Mouse (Mus musculus) stomach, postnatal 0 days (tissue): Measurements from ENCODE around the gene Ndufaf2.

Experiments used
- CTCF ChIP-seq: IDR thresholded peaks from 2 replicates; pipeline ENCODE4 v1.5.1; 2016; ENCODE audit warnings: antibody characterized with exemption, low read depth, mild to moderate bottlenecking, moderate library complexity
- EP300 ChIP-seq: optimal IDR thresholded peaks from 2 replicates; pipeline ENCODE3; 2016; ENCODE audit warnings: antibody characterized with exemption

DNA sequence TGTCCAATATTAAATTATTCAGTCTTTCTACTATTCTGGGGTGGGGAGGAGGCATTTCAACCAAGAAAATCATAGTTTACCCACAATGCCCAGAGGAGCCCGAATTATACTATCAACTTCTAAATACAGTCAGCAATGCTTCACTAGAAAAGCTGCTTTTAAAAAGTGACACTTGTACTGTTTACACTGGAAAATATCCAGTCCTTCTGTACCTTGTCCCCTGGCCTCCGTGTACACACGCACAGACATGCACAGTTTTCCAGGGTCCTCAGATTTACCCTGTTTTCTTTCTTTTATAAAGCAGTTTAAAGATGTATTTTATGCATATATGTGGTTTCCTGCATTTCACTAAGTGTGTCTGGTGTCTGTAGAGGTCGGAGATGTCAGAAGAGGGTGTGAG, 186.0 kb downstream of the Ndufaf2 start:
- TF ChIP-seq CTCF (no peak), EP300 (no peak)
